Mouse (Mus musculus): ENCODE data around the gene Tnfrsf1b.
"Not testable (repeated sequence)": the region's sequence is repeated elsewhere in the genome, so short reads cannot be mapped to it uniquely, and the experiment has no call there.

Gene Tnfrsf1b

GRCm38 (mm10) chr4:145178918-145179549 lies 67.6 kb downstream of the Tnfrsf1b start:
- no peak for DNase-seq

GRCm38 (mm10) chr4:145165542-145165941 lies 81.1 kb downstream of the Tnfrsf1b start:
- DNase-seq, result not testable (repeated sequence)

GRCm38 (mm10) chr4:145164111-145164510 lies 82.6 kb downstream of the Tnfrsf1b start:
- DNase-seq, result no peak
